Mouse (Mus musculus) heart, adult 2 months (tissue): ENCODE data around the gene 4933405L10Rik. TPM values are rescaled to one million over a fixed set of nuclear protein-coding genes. Genes with fewer than 3 reads are reported as not detected.

Experiments used
- DNase-seq, 2 experiments: peaks; one replicate each; pipeline ENCODE4 v3.0.0; 2021
- H3K27ac ChIP-seq: fragments of 200-600 bp; 2 replicates; pipeline ENCODE4 v1.8.1; 2022
- H3K27me3 ChIP-seq: fragments of 200-500 bp; 2 replicates; pipeline ENCODE4 v1.6.1; 2012; ENCODE audit warnings: mild to moderate bottlenecking, low read length, inconsistent platforms, mixed read lengths; ENCODE audit not compliant: control insufficient read depth, insufficient read depth
- H3K36me3 ChIP-seq: fragments of 200-500 bp; 2 replicates; pipeline ENCODE4 v1.6.1; 2012; ENCODE audit warnings: low read length, inconsistent platforms; ENCODE audit not compliant: control insufficient read depth, insufficient read depth
- H3K4me1 ChIP-seq: fragments of 200-500 bp; 2 replicates; pipeline ENCODE4 v1.6.1; 2011; ENCODE audit warnings: low read length; ENCODE audit not compliant: control insufficient read depth, insufficient read depth
- H3K4me3 ChIP-seq: fragments of 200-600 bp; 2 replicates; pipeline ENCODE4 v1.8.1; 2022
- H3K79me2 ChIP-seq: fragments of 200-500 bp; replicated peaks from 2 replicates; pipeline ENCODE4 v1.6.1; 2012; ENCODE audit warnings: mild to moderate bottlenecking, inconsistent platforms, low read length, moderate library complexity, mixed read lengths; ENCODE audit not compliant: control insufficient read depth, insufficient read depth
- H3K9ac ChIP-seq: fragments of 200-500 bp; 2 replicates; pipeline ENCODE4 v1.6.1; 2012; ENCODE audit warnings: low read depth, mild to moderate bottlenecking, control low read depth, inconsistent platforms, low read length, mixed read lengths
- CTCF ChIP-seq: fragments of 200-600 bp; IDR thresholded peaks from 2 replicates; pipeline ENCODE4 v1.8.1; 2022; ENCODE audit warnings: antibody characterized with exemption, mild to moderate bottlenecking, moderate library complexity
- EP300 ChIP-seq: fragments of 200-500 bp; IDR thresholded peaks from 2 replicates; pipeline ENCODE4 v1.6.1; 2011; ENCODE audit warnings: low read depth, low read length, control low read depth; ENCODE audit not compliant: insufficient read depth
- POLR2A ChIP-seq: fragments of 200-500 bp; IDR thresholded peaks from 2 replicates; pipeline ENCODE4 v1.6.1; 2011; ENCODE audit warnings: mild to moderate bottlenecking, low read depth, low read length, control low read depth; ENCODE audit not compliant: insufficient read depth
- WGBS: fragments of 180-500 bp; shearing (Covaris S2); methylation state at CpG from one replicate; pipeline ENCODE4 v1.1.7; 2018; 5-methylcytosine and 5-hydroxymethylcytosine counted together
- intact Hi-C: fragments of 180-260 bp; cut with DNase I; formaldehyde crosslinking; loops from one replicate; pipeline ENCODE4 v1.15.1; 2025
- polyA plus RNA-seq: library from polyadenylated mRNA; depleted of rRNA; stranded (reverse); fragments of >200 nt; gene quantifications from 2 replicates; pipeline ENCODE4 v1.2.3, GENCODE M21; 2012
- total RNA-seq, 2 experiments: library from RNA; stranded (reverse); gene quantifications; 2 replicates each; pipeline ENCODE4 v1.2.3; 2021

4933405L10Rik gene
- total and polyA plus RNA-seq, 3 experiments = not detected

DNA sequence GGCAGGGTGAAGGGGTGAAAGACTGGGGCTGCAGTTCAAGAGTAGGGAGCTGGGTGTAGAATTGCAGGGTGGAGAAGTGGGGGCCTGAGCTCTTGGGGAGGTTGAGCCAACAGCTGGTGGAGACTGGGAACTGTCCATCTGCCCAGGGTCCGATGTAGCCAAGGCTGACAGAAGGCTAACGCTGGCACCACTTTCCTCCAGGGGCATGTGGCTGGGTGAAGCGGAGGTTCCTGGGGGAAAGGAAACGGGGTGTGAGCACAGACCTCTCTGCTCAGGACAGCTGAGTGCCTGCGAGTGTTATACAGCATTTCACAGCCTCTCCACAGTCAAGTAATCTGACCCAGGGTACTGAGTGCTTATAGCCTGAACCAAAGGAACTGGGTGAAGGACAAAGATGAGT, 8.7 kb upstream of the 4933405L10Rik start:
- Histone ChIP-seq H3K9ac (no peak overlapping the region), H3K4me3 (no peak overlapping the region), H3K79me2 (no peaks in the 10 kb centered on the region), H3K36me3 (no peaks in the 10 kb centered on the region), H3K4me1 (peaks cover 6% of the 10 kb centered on the region), H3K27me3 (no peaks in the 10 kb centered on the region), H3K27ac (no peak overlapping the region)
- no peak for TF ChIP-seq EP300
- TF ChIP-seq CTCF = no peak
- no peak for TF ChIP-seq POLR2A
- 94% methylated on average over 5 of the region's 5 CpGs for WGBS
- intact Hi-C loops = no loop called here
- no peak for DNase-seq

GRCm38 (mm10) chr8:105699488-105700215, 7.8 kb upstream of the 4933405L10Rik start:
- Histone ChIP-seq H3K36me3 (no peaks in the 10 kb centered on the region), H3K79me2 (no peaks in the 10 kb centered on the region), H3K27me3 (no peaks in the 10 kb centered on the region), H3K4me3 (no peak overlapping the region), H3K9ac (no peak overlapping the region), H3K4me1 (peaks cover 3% of the 10 kb centered on the region), H3K27ac (no peak overlapping the region)
- DNase-seq = no peak
- intact Hi-C loops = loop anchor here (2.0 to 5.0 kb wide), 3 partner anchors 62 to 313 kb away; partner anchors contain the start of genes Agrp, Ctcf, Ddx28 and Pskh1
- TF ChIP-seq CTCF (no peak), POLR2A (no peak), EP300 (no peak)
- 94% methylated on average over 11 of the region's 11 CpGs for whole genome bisulfite sequencing

DNA sequence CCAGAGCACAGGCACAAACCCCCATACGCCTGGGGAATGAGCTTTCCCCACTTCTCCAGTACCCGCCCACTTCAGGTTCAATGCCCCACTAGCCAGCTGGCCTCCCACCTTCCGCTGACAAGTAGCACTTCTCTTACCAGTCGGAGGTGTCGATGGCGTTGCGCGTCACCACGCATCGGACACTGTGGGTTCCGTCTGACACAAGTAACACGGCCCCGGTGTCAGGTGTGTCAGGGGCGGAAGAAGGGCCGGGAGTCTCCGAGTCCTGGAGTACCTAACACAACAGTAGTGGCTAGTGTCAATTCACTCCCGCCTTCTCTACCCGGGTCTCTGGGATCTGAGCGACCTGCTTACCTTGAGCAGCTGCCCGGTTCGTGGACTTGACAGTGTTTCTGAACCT, 6.9 kb upstream of the 4933405L10Rik start:
- H3K4me1 ChIP-seq = peaks cover 3% of the 10 kb centered on the region
- no peak for DNase-seq
- WGBS = under 1% methylated on average over 21 of the region's 21 CpGs
- intact Hi-C loops = loop anchor here (2.0 to 5.0 kb wide), 3 partner anchors 63 to 312 kb away; partner anchors contain the start of genes Agrp, Ctcf, Ddx28 and Pskh1
- TF ChIP-seq EP300 (0 out of 2 replicates have a peak, but pooled peaks have one; percentile 18), CTCF (no peak)
- no peaks in the 10 kb centered on the region for H3K36me3 ChIP-seq
- no peaks in the 10 kb centered on the region for H3K79me2 ChIP-seq
- H3K9ac ChIP-seq = peak overlapping the region; percentile 86
- no peaks in the 10 kb centered on the region for H3K27me3 ChIP-seq
- H3K4me3 ChIP-seq = peak overlapping the region; percentile 85
- H3K27ac ChIP-seq = peak overlapping the region; percentile 92

DNA sequence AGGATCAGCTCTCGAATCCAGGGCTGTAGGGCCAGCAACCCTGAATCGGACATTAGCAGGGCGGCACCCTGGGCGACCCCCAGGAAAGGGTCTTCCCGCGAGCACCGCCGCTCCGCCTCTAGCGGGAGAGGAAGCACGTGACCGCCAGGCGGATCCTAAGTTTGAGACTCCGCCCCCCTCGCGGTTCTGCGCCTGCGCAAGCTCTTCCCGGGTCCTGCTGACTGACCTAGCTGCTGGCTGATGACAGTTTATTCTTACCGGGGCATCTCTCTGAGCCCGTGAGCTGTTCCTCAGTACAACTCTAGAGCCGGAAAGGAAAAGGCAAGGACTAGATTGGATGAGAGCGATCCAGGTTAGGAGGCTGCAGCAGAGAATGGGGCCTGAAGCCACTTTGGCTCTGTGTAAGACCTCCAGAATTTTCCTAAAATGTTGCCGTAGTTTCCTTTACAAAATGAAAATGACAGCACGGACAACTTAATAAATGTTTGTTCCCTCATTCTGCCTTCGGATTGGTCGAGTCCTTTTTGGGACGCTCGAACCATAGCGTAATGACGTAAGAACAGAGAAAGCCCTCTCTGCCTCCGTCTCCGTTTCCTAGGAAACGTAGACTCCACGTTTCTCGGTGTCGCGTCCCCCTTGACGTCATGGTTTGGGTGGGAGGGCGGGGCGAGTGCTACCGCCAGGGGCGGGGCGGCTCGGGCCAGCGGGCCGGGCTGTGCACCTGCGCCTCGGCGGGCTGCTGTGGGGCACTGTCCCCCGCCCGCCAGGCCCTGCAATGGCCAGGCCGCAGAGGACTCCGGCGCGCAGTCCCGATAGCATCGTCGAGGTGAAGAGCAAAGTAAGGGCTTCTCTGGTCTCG, 6.3 kb upstream of the 4933405L10Rik start, which contains the start of the genes Acd and Pard6a:
Gene Acd (minus strand): TSS at position 137 of the 859 bp plus-strand sequence.
Gene Pard6a (plus strand): TSS at position 183 of the 859 bp plus-strand sequence.
- TF ChIP-seq POLR2A (peak; percentile 90), EP300 (0 out of 2 replicates have a peak, but pooled peaks have one; percentile 2), CTCF (peak; percentile 25; the same call in 1 of the 2 replicates)
- intact Hi-C loops = loop anchor here (2.0 to 5.0 kb wide), 3 partner anchors 64 to 311 kb away; partner anchors contain the start of genes Agrp, Ctcf, Ddx28 and Pskh1
- Histone ChIP-seq H3K9ac (peak within 1 kb of the TSS; percentile 86), H3K79me2 (no peaks in the 10 kb centered on the region), H3K36me3 (no peaks in the 10 kb centered on the region), H3K27me3 (no peaks in the 10 kb centered on the region), H3K4me1 (peaks cover 3% of the 10 kb centered on the region), H3K4me3 (peak within 1 kb of the TSS; percentile 85), H3K27ac (peak within 1 kb of the TSS; percentile 92)
- under 1% methylated on average over 60 of the region's 60 CpGs for WGBS
- peak; percentile 95 to 97 for DNase-seq

- intact Hi-C loops = loop anchor here (5.0 kb wide), 2 partner anchors 65 to 310 kb away; partner anchors contain the start of genes Agrp, Ctcf and Ddx28
- TF ChIP-seq CTCF = no peak
- no peak for TF ChIP-seq POLR2A
- no peak for TF ChIP-seq EP300
- WGBS = 62% methylated on average over 18 of the region's 18 CpGs
Measured at GRCm38 (mm10) chr8:105702001-105702401, 5.5 kb upstream of the 4933405L10Rik start.

More at GRCm38 (mm10) chr8:105702001-105702401, 5.5 kb upstream of the 4933405L10Rik start:
- Histone ChIP-seq H3K79me2 (no peaks in the 10 kb centered on the region), H3K4me3 (peak overlapping the region; percentile 85), H3K36me3 (no peaks in the 10 kb centered on the region), H3K27ac (peak overlapping the region; percentile 92), H3K27me3 (no peaks in the 10 kb centered on the region), H3K9ac (no peak overlapping the region; the same call in 1 of the 2 replicates), H3K4me1 (peaks cover 3% of the 10 kb centered on the region)
- DNase-seq = no peak
